Mouse (Mus musculus) activated CD4-positive, CD25-positive, alpha-beta regulatory T cell, adult 4 months (primary cell): ENCODE measurements around the gene Ddit4. TPM values are rescaled to one million over a fixed set of nuclear protein-coding genes. Genes with fewer than 3 reads are reported as not detected.

ENCODE experiments used
- ATAC-seq: one replicate; pipeline ENCODE4 v1.8.0; 2017
- polyA plus RNA-seq, 2 experiments: library from polyadenylated mRNA; unstranded; fragments of 100-300 nt; shearing (Covaris generic); gene quantifications; one replicate each; pipeline ENCODE4 v1.2.1; 2017

The Ddit4 gene
- polyA plus RNA-seq, 2 experiments from 2014 or later, result 17.5 to 31.2 TPM

DNA sequence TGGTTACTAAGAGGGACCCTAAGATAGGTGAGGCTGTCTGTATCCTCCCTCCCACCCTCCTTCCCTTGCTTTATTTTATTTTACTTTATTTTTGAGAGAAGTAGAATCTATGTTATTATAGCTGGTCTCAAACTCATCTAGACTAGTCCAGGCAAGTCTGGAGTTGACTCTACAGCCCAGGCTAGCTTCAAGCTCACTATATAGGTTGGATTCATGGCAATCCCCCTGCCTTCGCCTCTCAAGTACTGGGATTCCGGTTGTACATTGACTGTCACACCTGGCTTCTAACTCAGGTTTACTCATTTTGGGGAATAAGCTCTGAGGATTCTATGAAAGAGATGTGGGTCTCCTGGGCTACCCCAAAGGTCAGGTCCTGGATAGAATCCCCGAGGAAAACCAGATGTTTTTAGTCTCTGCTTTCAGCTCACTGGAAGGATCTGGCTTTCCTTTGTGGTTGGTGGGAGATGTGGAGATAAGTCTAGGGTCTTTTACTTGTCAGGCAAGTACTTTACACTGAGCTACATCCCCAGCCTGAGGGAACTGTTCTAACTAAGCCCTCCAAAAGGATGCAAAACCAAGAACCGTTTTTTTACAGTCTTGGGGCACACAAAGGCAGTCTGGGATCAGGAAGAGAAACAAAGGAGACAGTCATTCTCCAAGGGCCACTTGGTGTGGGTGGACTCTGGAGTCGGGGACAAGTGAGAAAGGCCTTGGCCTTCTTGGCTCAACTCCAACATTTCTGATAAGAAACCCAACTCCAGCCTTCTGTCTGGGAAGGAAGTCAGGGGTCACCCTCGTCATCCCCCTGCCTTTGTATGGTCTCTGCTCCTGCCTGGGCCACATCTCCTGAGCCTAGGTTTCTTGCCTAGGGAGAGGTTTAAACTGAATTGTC is 3.0 kb downstream of the Ddit4 start:
- no peak for ATAC-seq

DNA sequence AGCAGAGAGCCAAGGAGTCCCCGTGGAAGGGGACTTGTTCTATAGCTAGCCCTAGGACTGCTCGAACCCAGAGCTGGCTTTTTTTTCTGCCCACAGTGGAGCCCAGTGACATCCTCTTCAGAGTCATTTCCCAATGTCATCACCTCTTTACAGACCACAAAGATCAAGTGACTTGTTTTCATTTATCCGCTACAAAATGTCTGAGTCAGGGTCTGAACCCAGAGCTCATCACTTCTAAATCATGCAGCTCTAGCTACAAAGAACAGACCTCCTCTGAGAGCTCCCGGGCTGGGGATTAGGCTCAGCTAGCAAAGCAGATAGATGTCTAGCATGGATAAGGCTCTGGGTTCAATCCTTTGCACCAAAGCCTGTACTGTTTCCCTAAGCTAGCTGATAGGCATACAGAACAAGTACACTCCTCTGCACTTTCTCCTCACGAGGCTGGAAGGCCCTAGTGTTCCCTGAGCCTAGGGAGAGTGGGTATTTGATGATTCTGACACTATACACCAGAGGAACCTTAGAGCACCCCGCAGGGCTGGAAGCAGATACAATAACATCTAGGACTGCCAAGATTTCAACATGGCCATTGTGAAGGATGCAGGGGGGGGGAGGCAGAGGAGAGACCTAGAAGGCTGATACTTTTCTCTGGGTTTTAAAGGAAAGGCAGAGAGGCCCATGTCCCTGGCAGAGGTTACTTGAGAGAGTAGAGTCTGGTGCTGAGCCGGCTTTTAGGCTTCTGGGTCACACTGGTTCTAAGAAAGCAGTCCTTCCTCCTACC is 4.1 kb downstream of the Ddit4 start:
- ATAC-seq, result no peak

- ATAC-seq, result no peak
These were observed 5.3 kb downstream of the Ddit4 start for GRCm38 (mm10) chr10:59946362-59946761.

GRCm38 (mm10) chr10:59945416-59945815 is 6.2 kb downstream of the Ddit4 start:
- ATAC-seq, result no peak

- no peak for ATAC-seq
These were observed 8.1 kb downstream of the Ddit4 start for GRCm38 (mm10) chr10:59943421-59943989.

GRCm38 (mm10) chr10:59942847-59943420 is 8.7 kb downstream of the Ddit4 start:
- ATAC-seq, result no peak

DNA sequence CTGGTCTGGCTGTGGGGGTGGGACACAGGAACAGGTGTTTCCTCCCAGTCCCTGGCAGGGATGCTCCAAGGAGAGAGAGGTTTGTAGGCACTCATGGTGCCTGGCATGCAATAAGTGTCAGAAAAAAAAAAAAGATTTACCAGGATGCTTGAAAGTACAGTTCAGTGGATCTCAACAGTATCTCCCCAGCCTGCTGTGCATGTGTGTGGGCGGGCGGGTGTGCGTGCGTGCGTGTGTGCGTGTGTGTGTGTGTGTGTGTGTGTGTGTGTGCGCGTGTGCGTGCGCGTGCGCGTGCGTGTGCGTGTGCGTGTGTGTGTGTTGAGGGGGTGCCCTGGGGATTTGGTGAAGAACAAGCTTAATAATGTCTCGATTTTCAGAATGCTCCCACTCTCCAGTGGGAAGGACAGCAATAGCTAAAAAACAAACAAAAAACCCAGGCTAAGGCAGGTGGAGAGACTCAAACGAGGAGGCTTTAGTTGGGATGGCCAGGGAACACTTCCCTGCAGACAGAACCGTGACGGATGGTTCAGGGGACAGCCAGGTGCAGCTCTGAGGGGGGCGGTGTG is 9.3 kb downstream of the Ddit4 start:
- ATAC-seq, result no peak

GRCm38 (mm10) chr10:59939081-59939480 is 12.6 kb downstream of the Ddit4 start:
- ATAC-seq, result peak; percentile 84

- no peak for ATAC-seq
These were observed 13.0 kb downstream of the Ddit4 start for GRCm38 (mm10) chr10:59938662-59939061.

DNA sequence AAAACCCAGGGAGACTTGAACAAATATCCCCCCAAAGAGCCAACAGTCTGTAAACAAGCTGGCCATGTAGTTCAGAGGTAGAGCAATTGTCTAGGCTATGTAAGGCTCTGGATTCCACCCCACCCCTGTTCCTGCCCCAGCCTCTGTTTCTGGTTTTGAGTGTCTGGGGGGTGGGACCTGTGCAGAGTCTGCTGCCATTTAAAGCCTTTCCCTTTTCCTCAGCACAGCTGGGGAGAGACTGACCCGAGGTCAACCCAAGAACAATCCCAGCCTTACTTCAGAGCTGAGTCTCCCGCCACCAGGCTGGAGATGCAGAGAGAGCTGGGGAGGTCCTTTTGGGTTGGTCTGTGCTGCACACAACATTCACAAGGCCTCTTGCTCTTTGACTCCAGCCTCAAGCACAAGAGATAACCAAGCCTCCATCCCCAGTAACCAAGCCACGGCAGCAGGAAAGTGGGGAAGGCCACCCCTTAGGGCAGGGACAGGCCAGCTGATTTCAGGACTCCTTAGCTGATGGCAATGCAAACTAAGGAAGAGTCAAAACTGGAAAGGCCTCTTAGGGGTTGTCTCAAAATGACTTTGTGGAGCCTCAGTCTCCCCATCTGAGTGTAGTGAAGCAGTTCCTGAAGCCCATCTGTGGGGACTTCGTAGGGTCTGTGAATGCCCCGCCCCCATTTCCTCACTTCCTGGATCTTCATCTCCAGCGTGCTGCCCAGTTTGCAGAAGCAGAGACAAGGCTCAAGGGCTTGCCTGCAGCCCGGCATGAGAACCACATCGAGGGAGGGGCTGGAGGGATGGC is 15.4 kb downstream of the Ddit4 start:
- ATAC-seq, result no peak

DNA sequence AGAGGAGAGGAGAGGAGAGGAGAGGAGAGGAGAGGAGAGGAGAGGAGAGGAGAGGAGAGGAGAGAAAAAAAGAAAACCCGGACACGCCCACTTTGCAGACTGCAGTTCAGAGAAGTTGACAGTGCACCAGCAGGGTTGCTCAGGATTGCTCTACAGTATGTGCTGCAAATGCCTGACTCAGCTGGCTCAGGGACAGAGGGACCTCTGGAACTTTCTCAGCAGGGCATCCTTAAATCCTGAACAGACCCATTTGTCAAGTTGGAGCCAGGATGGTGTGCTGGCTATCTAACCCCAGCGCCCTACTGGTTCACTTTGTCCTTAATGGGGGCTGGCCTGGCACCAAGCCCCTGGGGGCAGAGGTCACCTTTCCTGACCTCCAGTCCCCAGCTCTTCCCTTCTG is 17.6 kb downstream of the Ddit4 start:
- ATAC-seq, result no peak

GRCm38 (mm10) chr10:59932521-59932920 is 19.1 kb downstream of the Ddit4 start:
- ATAC-seq, result peak; percentile 93

- ATAC-seq, result no peak
These were observed 20.6 kb downstream of the Ddit4 start for GRCm38 (mm10) chr10:59930996-59931395.

GRCm38 (mm10) chr10:59929205-59929604 is 22.4 kb downstream of the Ddit4 start:
- no peak for ATAC-seq

DNA sequence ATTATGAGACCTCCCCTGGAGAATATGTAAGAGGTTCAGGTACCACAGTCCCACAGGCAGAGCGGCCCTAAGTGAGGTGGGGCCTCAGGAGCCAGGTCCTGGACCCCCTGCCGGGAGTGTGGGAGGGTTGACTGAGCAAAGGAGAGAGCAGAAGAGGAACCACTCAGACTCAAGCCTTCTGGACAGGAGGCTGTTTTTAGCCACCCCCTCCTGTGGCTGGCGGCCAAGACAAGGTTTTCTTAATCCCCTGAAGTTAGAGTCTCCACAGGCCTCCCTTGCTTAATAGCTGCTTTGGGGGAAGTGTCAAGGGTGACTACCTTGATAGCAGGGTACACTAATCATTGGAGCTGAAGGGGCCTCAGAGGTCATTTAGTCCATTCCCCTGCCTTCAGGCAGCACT is 27.3 kb downstream of the Ddit4 start:
- no peak for ATAC-seq

DNA sequence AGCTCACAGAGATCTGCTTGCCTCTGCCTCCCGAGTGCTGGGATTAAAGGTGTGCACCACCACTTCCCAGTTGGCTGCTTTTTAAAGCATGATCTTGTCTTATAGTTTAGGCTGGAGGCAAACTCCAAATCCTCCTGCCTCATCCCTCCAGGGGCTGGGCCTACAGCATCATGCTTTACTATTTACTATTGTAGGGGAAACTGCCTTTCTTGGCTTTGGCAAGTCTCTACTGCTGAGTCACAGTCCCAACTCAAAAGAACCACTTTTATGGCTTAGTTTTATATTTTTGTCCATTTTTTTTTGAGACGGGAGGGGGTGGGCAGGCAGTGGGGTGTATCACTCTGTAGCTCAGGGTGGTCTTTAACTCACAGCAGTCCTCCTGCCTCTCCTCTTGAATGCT is 28.1 kb downstream of the Ddit4 start:
- no peak for ATAC-seq

GRCm38 (mm10) chr10:59920810-59921681 is 30.6 kb downstream of the Ddit4 start:
- ATAC-seq, result peak; percentile 64

DNA sequence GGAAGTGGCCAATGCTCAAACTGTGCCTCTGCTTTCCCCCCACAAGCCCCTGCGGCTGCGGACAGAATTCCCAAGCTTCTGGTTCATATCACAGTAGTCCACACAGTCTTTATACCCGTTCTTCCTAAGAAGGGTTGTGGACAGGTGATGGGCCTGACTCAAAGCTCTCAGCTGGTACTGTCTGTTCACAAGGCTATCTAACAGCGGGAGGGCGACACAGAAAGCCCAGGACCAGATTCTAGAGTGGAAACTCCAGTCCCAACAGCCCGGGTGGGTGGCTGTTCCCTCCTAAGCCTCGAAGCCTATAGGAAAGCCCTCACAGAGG is 31.2 kb downstream of the Ddit4 start:
- ATAC-seq, result peak; percentile 5

DNA sequence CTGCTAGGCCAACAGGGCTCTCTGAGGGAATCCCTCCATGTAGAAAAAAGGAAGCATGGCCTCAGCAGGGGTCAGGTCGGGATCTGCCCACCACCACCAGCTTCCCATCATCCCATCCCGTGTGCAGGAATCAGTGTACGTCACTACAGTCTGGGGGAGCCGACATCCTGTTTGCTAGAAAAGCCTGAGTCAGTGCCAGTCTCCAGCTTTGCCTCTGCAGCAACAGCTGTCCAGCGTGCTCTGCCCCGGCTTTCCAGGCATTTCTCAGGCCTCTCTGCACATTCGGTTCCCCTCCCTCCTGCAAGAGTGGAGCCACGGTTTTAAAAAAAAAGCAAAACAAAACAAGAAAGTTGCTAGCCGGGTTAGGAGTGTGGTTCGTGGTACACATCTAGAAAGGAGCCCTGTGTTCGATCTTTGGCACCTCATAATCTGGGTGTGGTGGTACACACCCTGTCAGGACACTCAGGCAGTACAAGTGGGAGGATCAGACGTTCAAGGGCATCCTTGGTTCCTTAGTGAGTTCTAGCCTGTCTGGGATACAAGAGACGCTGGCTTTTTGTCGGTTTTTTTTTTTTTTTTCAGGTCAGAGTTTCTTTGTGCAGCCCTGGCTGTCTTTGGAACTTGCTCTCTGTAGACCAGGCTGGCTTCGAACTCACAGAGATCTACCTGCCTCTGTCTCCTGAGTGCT is 32.0 kb downstream of the Ddit4 start:
- ATAC-seq, result no peak

GRCm38 (mm10) chr10:59918111-59918510 is 33.5 kb downstream of the Ddit4 start:
- no peak for ATAC-seq
